Mouse (Mus musculus): ENCODE data around the gene Scn11a.

DNA sequence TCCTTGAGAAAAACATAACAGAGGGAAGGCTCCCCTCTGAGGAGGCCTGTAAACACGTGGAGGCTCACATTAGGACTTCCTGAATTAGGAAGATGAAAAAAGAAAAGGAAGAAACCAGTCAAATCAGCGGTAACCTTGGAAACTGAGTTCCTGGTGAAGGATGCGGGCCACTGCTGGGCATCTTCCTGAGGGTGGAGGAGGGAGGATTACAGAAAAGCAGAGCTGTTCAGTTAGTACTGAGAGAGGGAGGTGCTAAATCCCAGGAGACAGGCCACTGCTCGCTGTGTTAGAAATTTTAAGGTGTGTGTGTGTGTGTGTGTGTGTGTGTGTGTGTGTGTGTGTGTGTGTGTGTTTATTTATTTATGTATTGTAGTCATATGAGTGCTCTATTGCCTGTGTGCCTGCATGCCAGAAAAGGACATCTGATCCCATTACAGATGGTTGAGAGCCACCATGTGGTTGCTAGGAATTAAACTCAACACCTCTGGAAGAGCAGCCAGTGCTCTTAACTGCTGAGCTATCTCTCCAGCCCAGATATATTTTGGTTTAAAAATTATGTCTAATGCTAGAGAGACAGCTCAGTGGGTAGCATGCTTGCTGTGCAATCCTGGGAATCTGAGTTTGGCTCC, 17.4 kb upstream of the Scn11a start:
- TF ChIP-seq MXI1 (IDR thresholded peaks at IDR 0.05; ENCODE audit: low read depth, low read length): no peak
- no peak for TF ChIP-seq POLR2A (IDR thresholded peaks at IDR 0.05; ENCODE audit: low read depth, low read length)

Data from CH12.LX (cell line).